In the genomic region with DNA sequence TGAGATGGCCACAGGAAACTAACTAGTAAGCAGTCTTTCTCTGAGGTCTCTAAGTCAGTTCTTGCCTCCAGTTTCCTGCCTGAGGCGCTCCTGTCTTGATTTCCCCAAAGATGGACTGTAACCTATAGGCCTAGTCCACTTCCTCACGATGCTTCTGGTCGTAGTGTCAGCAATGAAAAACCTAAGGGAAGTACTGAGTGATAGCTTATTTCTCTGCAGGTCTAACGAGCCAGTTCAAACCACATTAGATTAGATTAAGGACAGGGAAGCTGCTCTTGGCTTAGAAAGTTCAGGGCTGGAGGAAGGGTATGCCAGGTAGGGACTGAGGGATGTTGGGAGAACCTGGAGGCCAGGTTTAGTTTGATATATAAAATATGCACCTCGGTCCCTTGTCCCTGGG, we compare ENCODE assay signal across 22 mouse cellular contexts. TPM values are rescaled to one million over a fixed set of nuclear protein-coding genes. Genes with fewer than 3 reads are reported as not detected.
DNase-seq lines count a peak whose midpoint lies in the region; ATAC-seq and TF ChIP-seq lines count a peak whose summit lies in the region.
"Had no signal": no experiment of that assay in that cellular context is flagged by ENCODE, and none has a peak within 500 bp of the region (broad histone marks: within the 10 kb centered on the region; RNA-seq: fewer than 3 reads in every experiment).

No protein-coding gene starts in this region.

- no peak for TF ChIP-seq RAD21 in MEL (IDR thresholded peaks at IDR 0.05; ENCODE audit: low read depth, low read length)

- no peak for TF ChIP-seq POLR2A in MEL (IDR thresholded peaks at IDR 0.05; ENCODE audit: control insufficient read depth in 1 of 2, insufficient read depth in 1 of 2, low read depth in 1 of 2, low read length in 2 of 2, poor library complexity in 1 of 2)

- peaks cover 32% of the 10 kb centered on the region for H3K36me3 ChIP-seq in intestine, embryonic 14.5 days (ENCODE audit: control insufficient read depth, insufficient read depth, low read length)
- H3K36me3 ChIP-seq in intestine, embryonic 15.5 days, result peaks cover 9% of the 10 kb centered on the region; the same call in 1 of the 2 replicates
- H3K36me3 ChIP-seq in MEL (ENCODE audit: control insufficient read depth in 1 of 2, insufficient read depth in 2 of 2, low read length in 2 of 2), result peaks cover 4 to 20% of the 10 kb centered on the region in 2 experiments
- H3K36me3 ChIP-seq in limb, embryonic 10.5 days, result peaks cover 74% of the 10 kb centered on the region

- H3K4me3 ChIP-seq in intestine, embryonic 14.5 days (ENCODE audit: low read depth, low read length), result no peak overlapping the region
- H3K4me3 ChIP-seq in intestine, embryonic 15.5 days (replicated peaks), result no peak overlapping the region
- H3K4me3 ChIP-seq in MEL (ENCODE audit: control insufficient read depth in 1 of 2, insufficient read depth in 1 of 2, low read depth in 2 of 2, low read length in 2 of 2), result no peak overlapping the region
- H3K4me3 ChIP-seq in limb, embryonic 10.5 days, result no peak overlapping the region

- H3K27ac ChIP-seq in intestine, embryonic 14.5 days (ENCODE audit: low read depth), result no peak overlapping the region
- no peak overlapping the region for H3K27ac ChIP-seq in intestine, embryonic 15.5 days
- peak overlapping the region; percentile 62 for H3K27ac ChIP-seq in MEL (ENCODE audit: control insufficient read depth, low read depth, low read length)
- no peak overlapping the region for H3K27ac ChIP-seq in limb, embryonic 10.5 days

- no peaks in the 10 kb centered on the region for H3K4me1 ChIP-seq in intestine, embryonic 14.5 days (replicated peaks; ENCODE audit: control insufficient read depth, insufficient read depth, low read length)
- H3K4me1 ChIP-seq in intestine, embryonic 15.5 days (replicated peaks), result no peaks in the 10 kb centered on the region
- peaks cover 14 to 20% of the 10 kb centered on the region in 2 experiments for H3K4me1 ChIP-seq in MEL (ENCODE audit: control insufficient read depth in 1 of 2, insufficient read depth in 2 of 2, low read length in 2 of 2)
- H3K4me1 ChIP-seq in limb, embryonic 10.5 days, result no peaks in the 10 kb centered on the region

- no peaks in the 10 kb centered on the region for H3K27me3 ChIP-seq in intestine, embryonic 14.5 days (replicated peaks; ENCODE audit: control insufficient read depth, insufficient read depth, low read length)
- no peaks in the 10 kb centered on the region for H3K27me3 ChIP-seq in intestine, embryonic 15.5 days (replicated peaks)
- H3K27me3 ChIP-seq in MEL (ENCODE audit: control insufficient read depth in 1 of 2, insufficient read depth in 2 of 2, low read length in 2 of 2), result no peaks in the 10 kb centered on the region
- H3K27me3 ChIP-seq in limb, embryonic 10.5 days (ENCODE audit: low read depth, poor library complexity, severe bottlenecking), result no peaks in the 10 kb centered on the region
- H3K27me3 ChIP-seq: CH12.LX, Patski had no signal

- WGBS in intestine, embryonic 14.5 days, result 88% methylated on average over 5 of the region's 5 CpGs
- WGBS in intestine, embryonic 15.5 days, result 89% methylated on average over 5 of the region's 5 CpGs
- WGBS in limb, embryonic 10.5 days, result 95% methylated on average over 5 of the region's 5 CpGs

- ATAC-seq in intestine, embryonic 14.5 days (replicated peaks; ENCODE audit: low FRiP score, low TSS enrichment, low read depth), result no peak
- no peak for ATAC-seq in intestine, embryonic 15.5 days
- ATAC-seq: activated CD4-positive, CD25-positive, alpha-beta regulatory T cell, adult 4 months; CD4-positive, CD25-positive, alpha-beta regulatory T cell, adult 4 months; Patski had no signal

- no peaks in the 10 kb centered on the region for H3K9me3 ChIP-seq in intestine, embryonic 14.5 days (ENCODE audit: control insufficient read depth, low read length)
- no peaks in the 10 kb centered on the region for H3K9me3 ChIP-seq in intestine, embryonic 15.5 days
- H3K9me3 ChIP-seq in MEL (replicated peaks; ENCODE audit: insufficient read depth, low read length), result no peaks in the 10 kb centered on the region
- no peaks in the 10 kb centered on the region for H3K9me3 ChIP-seq in limb, embryonic 10.5 days (replicated peaks)
- H3K9me3 ChIP-seq: G1E had no signal

- TF ChIP-seq CTCF in MEL (IDR thresholded peaks at IDR 0.05 in 2 of 3, conservative IDR thresholded peaks at IDR 0.05 in 1 of 3; ENCODE audit: control insufficient read depth in 1 of 3, insufficient read depth in 1 of 3, low read depth in 2 of 3, low read length in 3 of 3, poor library complexity in 1 of 3, severe bottlenecking in 1 of 3), result no peak

- peak; percentile 66 to 77; a peak in 3 of 4 replicates for TF ChIP-seq EP300 in MEL (IDR thresholded peaks at IDR 0.05; ENCODE audit: low read depth in 1 of 2, low read length in 2 of 2)

- H3K9ac ChIP-seq in intestine, embryonic 14.5 days (ENCODE audit: low read length), result no peak overlapping the region
- H3K9ac ChIP-seq in intestine, embryonic 15.5 days, result no peak overlapping the region
- H3K9ac ChIP-seq in MEL (ENCODE audit: control insufficient read depth, low read depth, low read length, poor library complexity, severe bottlenecking), result no peak overlapping the region

- H3K4me2 ChIP-seq in intestine, embryonic 14.5 days (ENCODE audit: low read length), result no peak overlapping the region
- no peak overlapping the region for H3K4me2 ChIP-seq in intestine, embryonic 15.5 days (replicated peaks)

- H3K79me2 ChIP-seq in MEL (ENCODE audit: control insufficient read depth, insufficient read depth, low read length, poor library complexity), result no peaks in the 10 kb centered on the region

- DNase-seq in heart, adult 11 months, result peak; percentile 77
- no peak for DNase-seq in heart, adult 9 months (ENCODE audit: low spot score in 2 of 2)
- DNase-seq in intestine, embryonic 14.5 days (ENCODE audit: low spot score), result peak; percentile 44
- DNase-seq in MEL (ENCODE audit: low read depth, low spot score), result peak; percentile 57
- DNase-seq in limb, embryonic 10.5 days (ENCODE audit: low spot score), result no peak
- DNase-seq: adrenal gland, adult 2 months; adrenal gland, adult 8-10 months; adrenal gland, postnatal 10 days; adrenal gland, postnatal 14 days; adrenal gland, postnatal 25 days; adrenal gland, postnatal 36 days; B cell, adult 2 months; cerebellum, adult 11 months; cerebellum, adult 11-12 months; cerebellum, adult 18-20 months; cerebellum, adult 2 months had no signal

TF ChIP-seq in MEL, 35 proteins besides CTCF, POLR2A, EP300 and RAD21:
- TF ChIP-seq KAT2A (conservative IDR thresholded peaks at IDR 0.05; ENCODE audit: low read depth, low read length), result no peak
- peak; percentile 38; the same call in 1 of the 2 replicates for TF ChIP-seq ETS1 (IDR thresholded peaks at IDR 0.05; ENCODE audit: low read depth, low read length)
- peak; percentile 7; the same call in 1 of the 2 replicates for TF ChIP-seq RCOR1 (IDR thresholded peaks at IDR 0.05; ENCODE audit: low read depth, low read length)
- no peak for TF ChIP-seq UBTF (IDR thresholded peaks at IDR 0.05; ENCODE audit: borderline replicate concordance, insufficient read depth, low read depth, low read length)
- TF ChIP-seq MAX (IDR thresholded peaks at IDR 0.05; ENCODE audit: low read length), result no peak
- no peak for TF ChIP-seq TBP (IDR thresholded peaks at IDR 0.05; ENCODE audit: low read depth, low read length)
- TF ChIP-seq MYC (IDR thresholded peaks at IDR 0.05; ENCODE audit: low read depth, low read length), result no peak

RNA-seq across cellular contexts. Expression of a gene that starts 52.8 kb away (rescaled TPM):
- polyA plus RNA-seq in intestine, embryonic 14.5 days (2014; fragmentation: Nextera tagmentation; extraction: Ambion mirVana), result 50.5 and 54.8 TPM in 2 replicates
- polyA plus RNA-seq in intestine, embryonic 15.5 days (2015; fragmentation: Nextera tagmentation; extraction: Ambion mirVana), result 50.0 and 56.5 TPM in 2 replicates
- total RNA-seq in MEL (2012; rRNA removed), result 9.1 and 12.8 TPM in 2 replicates
- polyA plus RNA-seq in MEL (2012; ENCODE audit: insufficient read depth in 1 of 2, insufficient read length in 2 of 2, low read depth in 1 of 2, low replicate concordance in 2 of 2, missing spikeins in 1 of 2), result 10 to 100 TPM in 1 of 2 experiments, not detected in 1; 15.7 TPM
- 58.6 and 59.4 TPM in 2 replicates for polyA plus RNA-seq in limb, embryonic 10.5 days (2016; fragmentation: Nextera tagmentation; extraction: Ambion mirVana)

Comparison
In these comparisons a context has a peak if more than half of its experiments do, and no peak if none do; other contexts are left out.
1. DNase-seq: peak in heart, adult 11 months (single experiment), intestine, embryonic 14.5 days (single experiment) and MEL (single experiment); none in heart, adult 9 months (0 of 2) and limb, embryonic 10.5 days (single experiment).